Mouse (Mus musculus) gonadal fat pad, adult 2 months (tissue): ENCODE data around the gene Gramd4. TPM values are rescaled to one million over a fixed set of nuclear protein-coding genes. Genes with fewer than 3 reads are reported as not detected.
"Not testable (repeated sequence)": the region's sequence is repeated elsewhere in the genome, so short reads cannot be mapped to it uniquely, and the experiment has no call there.

Source experiments
- DNase-seq: peaks from one replicate; pipeline ENCODE4 v3.0.0-alpha.2; 2012; ENCODE audit warnings: low read depth
- polyA plus RNA-seq: library from polyadenylated mRNA; depleted of rRNA; stranded (reverse); fragments of >200 nt; gene quantifications from 2 replicates; pipeline ENCODE4 v1.2.3, GENCODE M21; 2012

Gene Gramd4
- polyA plus RNA-seq, 1 experiment, result 42.5 TPM

- no peak for DNase-seq
These were observed 107.3 kb downstream of the Gramd4 start for GRCm38 (mm10) chr15:86164718-86165345.

- no peak for DNase-seq
These were observed 108.5 kb downstream of the Gramd4 start for GRCm38 (mm10) chr15:86165811-86166590.

DNA sequence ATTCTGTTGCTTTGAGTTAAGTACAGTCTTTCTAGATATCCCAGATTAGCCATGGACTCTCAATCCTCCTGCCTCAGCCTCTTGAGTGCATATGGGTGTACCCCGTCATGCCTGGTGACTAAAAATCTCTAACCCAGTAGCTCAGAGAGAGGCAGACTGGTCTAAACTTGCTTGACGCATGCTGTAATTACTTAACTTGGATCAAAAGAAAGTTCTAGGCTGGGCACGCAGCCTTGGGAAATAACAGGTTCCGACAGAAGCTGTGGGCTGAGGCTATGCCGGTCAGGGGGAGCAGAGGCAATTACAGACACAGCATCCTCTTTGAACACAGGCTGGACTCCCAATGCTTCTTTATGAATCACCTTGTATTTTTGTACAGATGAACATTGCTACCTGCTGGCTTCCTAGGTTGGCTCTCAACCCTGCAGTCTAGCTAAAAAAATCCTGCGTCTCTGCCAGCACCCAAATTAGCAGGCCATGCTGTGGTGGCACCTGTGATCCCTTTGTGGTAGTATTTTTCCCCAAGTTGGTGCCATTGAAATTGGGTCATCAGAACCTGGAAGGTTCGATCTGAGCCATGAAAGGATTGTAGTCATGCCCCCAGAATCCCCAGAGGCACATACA lies 109.6 kb downstream of the Gramd4 start:
- peak; percentile 75 for DNase-seq

GRCm38 (mm10) chr15:86167787-86168504 lies 110.5 kb downstream of the Gramd4 start:
- DNase-seq, result no peak

- DNase-seq, result no peak
These were observed 111.0 kb downstream of the Gramd4 start for GRCm38 (mm10) chr15:86168505-86168867.

- no peak for DNase-seq
These were observed 111.7 kb downstream of the Gramd4 start for GRCm38 (mm10) chr15:86168941-86169816.

DNA sequence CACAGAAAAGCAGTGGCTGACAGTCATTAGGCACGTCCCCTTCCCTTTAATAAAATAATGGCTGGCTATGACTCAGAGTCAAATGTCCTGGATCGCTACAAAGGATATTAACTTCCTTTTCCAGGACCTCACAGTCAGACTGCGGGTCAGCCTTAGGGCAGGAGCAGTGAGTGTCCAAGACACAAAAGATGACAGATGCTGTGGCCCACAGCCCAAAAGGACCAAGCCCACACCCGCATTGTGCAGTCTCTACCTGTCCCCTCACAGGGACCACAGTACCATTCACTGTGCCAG lies 112.3 kb downstream of the Gramd4 start:
- no peak for DNase-seq

DNA sequence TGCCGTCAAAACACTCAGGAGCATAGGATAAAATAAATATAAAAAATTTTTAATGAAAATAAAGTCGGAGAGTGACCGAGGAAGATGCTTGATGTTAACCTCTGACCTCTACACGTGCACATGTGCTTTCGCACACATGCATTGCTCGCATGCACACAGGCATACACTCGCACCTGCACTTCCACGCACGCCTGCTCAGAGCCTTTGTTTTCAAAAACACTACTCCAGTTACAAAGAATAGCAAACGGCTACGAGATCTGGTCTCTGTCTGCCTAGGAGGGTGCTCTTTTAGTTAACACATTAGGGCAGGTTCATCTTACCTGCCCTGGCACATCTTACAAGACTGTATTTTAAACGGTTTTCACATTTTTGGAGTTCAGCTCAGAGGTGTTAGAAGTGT lies 113.8 kb downstream of the Gramd4 start:
- DNase-seq, result no peak

DNA sequence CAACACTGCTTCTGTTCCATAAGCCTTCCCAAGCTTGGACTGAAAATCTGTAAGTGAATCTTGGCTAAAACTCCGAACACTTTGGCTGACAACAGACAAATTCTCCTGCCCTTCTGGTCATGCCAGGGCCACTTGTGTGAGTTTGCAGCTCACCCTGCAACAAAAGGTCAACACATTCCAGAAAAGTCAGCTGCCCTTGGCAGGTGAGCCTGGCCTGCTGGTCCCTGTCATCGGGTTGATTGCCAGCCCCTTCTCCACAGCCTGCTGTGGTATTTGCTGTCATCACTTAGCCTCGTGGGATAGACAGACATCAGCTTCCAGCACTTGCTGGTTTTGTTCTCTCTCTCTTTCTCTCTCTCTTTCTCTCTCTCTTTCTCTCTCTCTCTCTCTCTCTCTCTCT lies 114.6 kb downstream of the Gramd4 start:
- DNase-seq, result no peak

- DNase-seq, result no peak
These were observed 115.0 kb downstream of the Gramd4 start for GRCm38 (mm10) chr15:86172526-86172925.

DNA sequence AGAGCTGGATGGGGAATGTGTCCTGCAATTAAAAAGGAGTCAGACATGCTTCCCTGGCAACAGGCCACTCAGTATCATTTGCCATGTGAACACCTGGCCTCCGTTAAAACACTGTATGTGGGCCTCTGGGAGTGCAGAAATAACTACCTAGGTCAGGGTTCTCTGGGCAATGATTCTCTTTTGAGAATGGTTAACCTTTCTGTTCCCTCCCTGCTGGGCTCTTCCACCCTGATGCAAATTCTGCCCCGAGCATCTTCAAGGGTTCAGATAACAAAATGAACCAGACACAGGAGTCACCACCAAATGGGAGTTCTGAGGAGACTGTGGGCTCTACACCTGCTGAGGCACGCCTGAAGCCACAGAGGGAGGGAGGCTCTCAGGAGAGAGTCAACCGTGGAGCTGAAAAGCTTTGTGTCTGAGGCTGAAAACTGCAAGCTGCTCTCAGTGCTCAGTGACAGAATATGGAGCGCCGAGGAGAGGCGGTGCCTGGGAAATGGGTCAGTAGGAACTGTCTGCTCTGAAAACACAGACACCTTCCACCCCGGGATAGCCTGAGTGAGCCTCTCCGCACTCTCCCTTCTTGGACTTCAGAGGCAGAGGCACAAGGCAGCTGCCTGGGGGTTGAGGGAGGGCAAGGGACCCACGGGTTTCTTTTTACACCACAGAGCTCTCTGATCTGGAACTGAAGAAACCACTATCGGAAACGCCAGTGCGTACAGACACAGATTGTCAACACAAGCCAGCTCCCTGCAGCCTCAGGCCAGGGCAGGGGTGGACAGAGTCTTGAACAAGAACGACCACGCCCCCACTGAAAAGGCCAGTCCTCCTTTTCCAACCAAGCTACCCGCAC lies 115.9 kb downstream of the Gramd4 start:
- DNase-seq, result no peak

DNA sequence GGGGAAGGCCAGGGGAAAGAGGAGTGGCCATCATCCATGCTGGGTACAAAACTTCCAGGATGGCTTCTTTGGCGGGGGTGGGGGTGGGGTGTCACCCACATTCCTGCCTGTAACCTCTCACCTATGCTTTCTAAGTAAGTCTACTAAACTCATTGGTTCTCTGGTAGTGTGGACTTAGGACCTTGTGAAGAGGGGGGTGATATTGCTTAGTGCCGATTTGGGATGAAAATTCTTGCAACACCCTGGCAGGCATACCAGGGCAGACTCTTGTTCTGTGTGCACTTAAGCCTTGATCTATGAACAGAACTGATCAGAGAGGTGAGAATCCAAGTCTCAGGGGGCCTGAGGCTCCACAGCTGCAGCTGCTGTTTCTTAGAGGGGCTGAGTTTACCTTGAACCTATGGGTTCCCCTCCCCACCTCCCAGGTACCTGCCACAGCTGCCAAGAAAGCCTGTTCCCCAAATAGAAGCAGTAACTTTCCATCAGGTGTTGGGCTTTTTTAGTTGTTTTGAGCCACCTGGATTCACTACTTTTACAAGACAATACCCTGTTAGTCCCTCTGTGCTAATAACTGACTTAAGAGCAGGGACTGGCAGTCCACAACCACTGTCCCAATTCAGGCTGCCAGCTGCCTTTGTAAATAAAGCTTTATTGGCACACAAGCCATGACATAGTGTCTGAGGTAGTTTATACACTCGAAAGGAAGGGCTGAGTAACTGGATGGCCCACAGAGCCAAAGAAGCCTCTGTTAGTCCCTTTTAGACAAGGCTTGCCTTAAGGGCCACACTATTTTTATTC lies 118.0 kb downstream of the Gramd4 start:
- no peak for DNase-seq

DNA sequence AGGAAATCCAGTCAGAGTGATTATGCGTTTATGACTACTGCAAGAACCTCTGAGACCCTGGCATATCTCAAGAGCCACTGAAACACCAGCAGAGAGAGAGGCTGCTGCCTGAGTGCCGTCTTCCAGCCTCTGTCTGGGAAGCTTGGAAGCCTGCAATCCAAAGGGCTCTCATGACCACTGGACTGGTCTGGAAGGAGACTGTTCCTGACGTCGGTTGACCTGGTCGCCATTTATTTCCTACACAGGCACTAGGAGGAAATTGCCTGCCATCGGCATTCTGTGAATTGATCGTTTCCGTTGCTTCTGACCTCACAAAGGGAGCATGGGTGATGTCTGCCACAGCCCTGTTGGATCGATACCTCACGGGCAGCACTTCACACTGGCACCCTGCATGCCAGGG lies 118.7 kb downstream of the Gramd4 start:
- DNase-seq, result no peak

DNA sequence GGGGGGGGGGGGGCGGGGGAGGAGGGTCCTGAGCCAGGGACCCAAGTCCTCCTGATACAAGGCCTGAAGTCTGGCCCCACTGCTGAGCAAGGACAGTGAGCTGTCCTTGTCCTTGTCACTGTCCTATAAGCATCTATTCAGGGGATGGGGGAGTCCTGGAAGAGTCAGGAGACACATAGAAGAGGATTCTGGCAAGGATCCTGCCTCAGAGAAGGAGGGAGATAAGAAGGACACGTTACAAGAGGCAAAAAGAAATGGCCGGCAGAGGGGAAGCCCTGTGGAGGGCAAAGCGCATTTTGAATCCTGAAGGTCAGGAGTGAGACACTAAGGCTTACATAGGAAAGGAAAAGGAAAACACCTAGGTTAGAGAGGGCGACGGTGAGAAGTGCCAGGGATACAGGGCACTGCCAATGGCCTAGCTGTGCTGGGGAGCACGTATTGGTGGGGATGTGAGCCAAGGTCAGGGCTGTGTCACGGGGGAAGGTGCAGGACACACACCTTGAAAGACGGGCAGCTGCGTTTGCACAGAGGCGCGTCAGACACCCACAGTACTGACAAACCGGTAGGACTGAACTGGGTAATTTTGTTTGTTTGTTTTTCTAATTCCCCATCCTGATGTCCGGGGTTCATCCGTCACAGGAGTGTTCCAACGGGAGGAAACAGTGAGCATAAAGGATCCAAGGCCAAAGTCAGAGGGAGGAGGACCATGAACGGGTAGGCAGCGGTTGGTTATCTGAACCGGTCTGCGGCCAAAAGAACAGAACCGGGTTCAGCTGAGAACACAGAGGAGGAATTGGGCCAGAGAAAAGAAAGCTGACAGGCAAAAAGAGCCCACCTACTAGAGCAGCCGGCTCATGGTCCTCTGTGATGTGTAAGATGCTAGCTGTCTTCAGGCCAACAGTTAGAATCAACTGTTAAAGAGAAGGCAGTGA lies 119.5 kb downstream of the Gramd4 start:
- no peak for DNase-seq

DNA sequence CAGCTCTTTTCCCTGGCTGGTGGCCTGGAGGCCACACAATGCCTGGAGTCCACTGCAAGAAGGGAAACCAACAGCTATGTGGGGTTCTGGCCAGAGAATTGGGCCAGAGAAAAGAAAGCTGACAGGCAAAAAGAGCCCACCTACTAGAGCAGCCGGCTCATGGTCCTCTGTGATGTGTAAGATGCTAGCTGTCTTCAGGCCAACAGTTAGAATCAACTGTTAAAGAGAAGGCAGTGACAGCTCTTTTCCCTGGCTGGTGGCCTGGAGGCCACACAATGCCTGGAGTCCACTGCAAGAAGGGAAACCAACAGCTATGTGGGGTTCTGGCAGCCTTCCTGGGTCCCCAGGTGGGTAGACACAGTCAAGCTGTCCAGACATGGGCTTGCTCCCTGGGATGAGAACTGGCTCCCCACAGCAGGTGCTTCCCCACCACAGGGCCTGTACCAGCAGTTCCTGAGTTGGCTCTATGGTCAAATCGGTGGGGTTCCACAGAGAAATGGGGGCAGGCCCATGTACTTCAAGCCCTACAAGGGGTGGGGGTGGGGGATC lies 120.3 kb downstream of the Gramd4 start:
- DNase-seq, result not testable (repeated sequence)

DNA sequence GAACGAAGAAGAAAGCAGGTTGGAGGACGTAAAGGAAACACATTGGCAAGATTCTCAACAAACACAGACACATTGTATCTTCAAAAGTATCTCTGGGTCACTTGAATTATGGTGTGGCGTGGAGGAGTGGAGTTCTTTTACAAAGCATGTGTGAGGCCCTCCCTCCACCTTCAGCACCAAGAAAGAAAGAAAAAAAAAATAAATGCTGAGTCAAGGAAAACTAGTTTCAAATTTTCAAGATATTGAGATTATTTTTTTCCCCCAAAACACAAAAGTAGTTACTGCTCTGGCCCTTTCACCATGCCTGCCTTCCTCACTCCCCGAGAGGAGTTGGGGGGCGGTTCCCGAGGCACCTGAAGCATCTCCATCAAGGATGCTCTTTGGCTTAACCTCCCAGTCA lies 121.1 kb downstream of the Gramd4 start:
- no peak for DNase-seq

GRCm38 (mm10) chr15:86180427-86180826 lies 122.9 kb downstream of the Gramd4 start:
- DNase-seq, result no peak

- DNase-seq, result not testable (repeated sequence)
These were observed 123.8 kb downstream of the Gramd4 start for GRCm38 (mm10) chr15:86181321-86181720.
